Mouse (Mus musculus) lung, adult 2 months (tissue): ENCODE measurements around the gene Smoc2. TPM values are rescaled to one million over a fixed set of nuclear protein-coding genes. Genes with fewer than 3 reads are reported as not detected.
A peak's percentile ranks its signal among the peaks of the same experiment; 100 is the strongest.

Experiments
- DNase-seq: peaks from one replicate; pipeline ENCODE4 v3.0.0; 2022
- H3K4me1 ChIP-seq: fragments of 200-500 bp; 2 replicates; pipeline ENCODE4 v1.6.1; 2011; ENCODE audit warnings: low read length; ENCODE audit not compliant: control insufficient read depth, insufficient read depth
- H3K4me3 ChIP-seq: fragments of 200-500 bp; replicated peaks from 2 replicates; pipeline ENCODE3; 2011; ENCODE audit warnings: low read depth, mild to moderate bottlenecking, control low read depth, low read length; ENCODE audit errors: extremely low read depth
- CTCF ChIP-seq: fragments of 200-500 bp; IDR thresholded peaks from 2 replicates; pipeline ENCODE4 v1.5.1; 2011; ENCODE audit warnings: mild to moderate bottlenecking, low read length, control low read depth; ENCODE audit not compliant: insufficient read depth
- POLR2A ChIP-seq: fragments of 200-500 bp; IDR thresholded peaks from 2 replicates; pipeline ENCODE4 v1.6.1; 2011; ENCODE audit warnings: low read depth, mild to moderate bottlenecking, control low read depth, low read length, borderline replicate concordance; ENCODE audit errors: extremely low read depth
- WGBS: fragments of 180-500 bp; shearing (Covaris S2); methylation state at CpG from one replicate; pipeline ENCODE4 v1.1.7; 2018; 5-methylcytosine and 5-hydroxymethylcytosine counted together
- polyA plus RNA-seq: library from polyadenylated mRNA; depleted of rRNA; stranded (reverse); fragments of >200 nt; gene quantifications from 2 replicates; pipeline ENCODE4 v1.2.3, GENCODE M21; 2012

Gene Smoc2
- polyA plus RNA-seq, 1 experiment, result 24.1 TPM

- WGBS, result 72% methylated on average over 25 of the region's 25 CpGs
- TF ChIP-seq POLR2A, result no peak
- H3K4me3 ChIP-seq, result no peak overlapping the region
- no peaks in the 10 kb centered on the region for H3K4me1 ChIP-seq
- DNase-seq, result peak; percentile 9
These were observed 93.2 kb downstream of the Smoc2 start for GRCm38 (mm10) chr17:14372324-14373145.

GRCm38 (mm10) chr17:14378692-14379446 is 99.6 kb downstream of the Smoc2 start:
- no peak overlapping the region for H3K4me3 ChIP-seq
- H3K4me1 ChIP-seq, result no peaks in the 10 kb centered on the region
- TF ChIP-seq CTCF (no peak), POLR2A (no peak)
- no peak for DNase-seq
- WGBS, result 64% methylated on average over 17 of the region's 17 CpGs

DNA sequence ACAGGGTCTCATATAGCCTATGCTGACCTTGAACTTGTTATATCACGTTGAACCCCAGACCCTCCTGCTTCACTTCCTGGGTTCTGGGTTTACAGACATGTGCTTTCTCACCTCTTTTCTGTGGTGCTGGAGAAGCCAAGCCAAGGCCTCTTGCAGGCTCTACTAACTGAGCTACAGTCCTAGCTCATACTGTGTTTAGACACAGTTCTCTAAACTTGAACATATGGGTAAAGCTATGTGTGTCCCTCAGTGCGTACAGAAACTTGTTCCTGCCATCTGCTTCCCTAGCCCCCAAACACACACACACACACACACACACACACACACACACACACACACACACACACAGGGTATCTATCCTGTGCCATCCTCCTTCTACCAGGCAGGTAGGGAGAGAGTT is 100.2 kb downstream of the Smoc2 start:
- TF ChIP-seq CTCF (no peak), POLR2A (no peak)
- H3K4me3 ChIP-seq, result no peak overlapping the region
- DNase-seq, result no peak
- H3K4me1 ChIP-seq, result no peaks in the 10 kb centered on the region
- 67% methylated on average over 2 of the region's 2 CpGs for WGBS

DNA sequence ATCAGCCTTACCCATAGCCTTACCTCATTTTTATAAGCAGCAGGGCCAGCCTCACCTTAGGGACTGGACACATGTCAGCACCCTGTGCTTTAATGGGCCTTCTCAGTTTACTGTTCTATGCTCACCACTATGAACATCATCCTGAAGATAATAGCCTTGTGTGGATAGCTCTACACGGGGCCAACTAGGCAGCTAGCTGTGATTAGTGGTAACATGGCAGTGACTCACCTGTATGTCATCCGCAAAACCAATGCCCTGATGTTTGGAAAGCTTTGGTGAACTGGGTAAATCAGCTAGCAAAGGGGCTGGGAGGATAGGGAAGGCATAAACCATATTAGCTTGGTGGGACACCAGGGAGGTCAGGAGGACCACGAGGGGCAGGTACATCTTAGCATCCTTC is 100.7 kb downstream of the Smoc2 start:
- no peak for TF ChIP-seq CTCF
- no peak overlapping the region for H3K4me3 ChIP-seq
- 80% methylated on average over 3 of the region's 3 CpGs for WGBS
- H3K4me1 ChIP-seq, result no peaks in the 10 kb centered on the region
- DNase-seq, result no peak

DNA sequence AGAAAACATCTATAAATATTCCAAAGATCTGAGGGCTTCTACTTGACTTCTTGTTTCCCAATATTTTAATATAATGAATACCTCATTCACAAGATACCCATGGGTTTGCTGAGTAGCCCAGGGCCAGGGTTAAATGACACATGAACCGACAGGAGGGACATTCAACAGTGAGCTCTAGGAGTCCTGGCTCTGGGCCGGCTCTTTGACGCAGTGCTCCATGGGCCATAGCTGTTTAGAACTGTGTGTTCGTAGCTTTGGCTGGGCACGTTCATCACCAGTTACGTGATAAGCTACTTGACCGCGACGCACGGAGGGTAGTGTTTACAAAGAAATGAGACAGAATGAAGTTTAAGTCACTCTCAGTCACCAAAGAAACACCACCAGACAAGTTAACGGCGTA is 101.2 kb downstream of the Smoc2 start:
- Histone ChIP-seq H3K4me1 (no peaks in the 10 kb centered on the region), H3K4me3 (no peak overlapping the region)
- TF ChIP-seq POLR2A (no peak), CTCF (no peak)
- no peak for DNase-seq
- WGBS, result 54% methylated on average over 12 of the region's 12 CpGs

- Histone ChIP-seq H3K4me3 (no peak overlapping the region), H3K4me1 (no peaks in the 10 kb centered on the region)
- DNase-seq, result no peak
- no peak for TF ChIP-seq CTCF
- no peak for TF ChIP-seq POLR2A
- 21% methylated on average over 7 of the region's 7 CpGs for WGBS
These were observed 102.2 kb downstream of the Smoc2 start for GRCm38 (mm10) chr17:14381482-14381881.

GRCm38 (mm10) chr17:14383981-14384380 is 104.7 kb downstream of the Smoc2 start:
- no peak for DNase-seq
- TF ChIP-seq CTCF (no peak), POLR2A (no peak)
- 67% methylated on average over 4 of the region's 4 CpGs for WGBS
- Histone ChIP-seq H3K4me3 (no peak overlapping the region), H3K4me1 (no peaks in the 10 kb centered on the region)

DNA sequence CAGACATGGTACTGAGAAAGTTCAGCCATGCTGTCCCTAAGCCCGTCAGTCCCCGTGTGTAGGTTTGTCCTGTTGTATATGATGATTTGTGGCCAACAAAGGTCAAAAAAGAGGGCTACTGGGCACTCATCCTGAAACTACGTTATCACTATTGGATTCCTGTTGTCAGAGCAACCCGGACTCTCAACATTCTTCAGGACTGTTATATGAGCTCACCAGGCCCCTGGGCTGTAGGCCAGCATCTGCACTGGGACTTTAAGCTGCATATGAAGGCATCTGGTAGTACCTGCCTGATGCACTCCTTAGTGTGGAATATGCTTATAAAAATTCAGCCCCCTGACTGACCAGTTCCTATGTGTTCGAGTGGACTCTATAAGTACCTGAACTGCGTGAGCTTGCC is 105.7 kb downstream of the Smoc2 start:
- Histone ChIP-seq H3K4me1 (no peaks in the 10 kb centered on the region), H3K4me3 (no peak overlapping the region)
- DNase-seq, result no peak
- TF ChIP-seq CTCF (no peak), POLR2A (no peak)
- 68% methylated on average over 6 of the region's 6 CpGs for WGBS

DNA sequence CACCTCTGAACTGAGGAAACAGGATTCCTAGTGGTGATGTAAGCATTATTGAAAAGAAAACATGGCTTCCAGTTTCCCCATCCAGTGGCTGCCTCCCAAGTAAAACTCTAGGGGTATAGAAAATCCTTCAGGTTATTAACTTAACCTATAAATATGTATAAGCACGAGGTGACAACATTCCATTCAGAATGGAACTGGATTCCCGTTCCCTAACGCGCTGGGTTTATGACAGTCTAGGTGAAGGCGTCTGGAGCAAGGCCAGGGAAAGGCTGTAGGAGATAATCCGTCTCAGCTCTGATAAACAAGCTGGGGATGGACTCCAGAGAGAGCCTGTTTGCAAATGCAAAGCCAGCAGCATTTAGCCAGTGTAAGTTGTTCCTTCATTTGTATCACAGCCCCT is 108.0 kb downstream of the Smoc2 start:
- Histone ChIP-seq H3K4me1 (no peaks in the 10 kb centered on the region), H3K4me3 (no peak overlapping the region)
- WGBS, result 61% methylated on average over 6 of the region's 6 CpGs
- DNase-seq, result no peak
- TF ChIP-seq CTCF, result no peak
- no peak for TF ChIP-seq POLR2A

- WGBS, result 63% methylated on average over 2 of the region's 2 CpGs
- TF ChIP-seq POLR2A (no peak), CTCF (no peak)
- DNase-seq, result no peak
- Histone ChIP-seq H3K4me3 (no peak overlapping the region), H3K4me1 (no peaks in the 10 kb centered on the region)
These were observed 113.1 kb downstream of the Smoc2 start for GRCm38 (mm10) chr17:14392443-14392842.
